Mouse (Mus musculus): ENCODE results near the gene Car3. TPM values are rescaled to one million over a fixed set of nuclear protein-coding genes. Genes with fewer than 3 reads are reported as not detected.

Gene Car3
- polyA plus RNA-seq, 1 experiment from 2014 or later: 10.0 TPM

Other genes starting within 250 kb of the Car3 start
- 1.7 and 2.4 TPM in 2 replicates for gene Car13, start 221.8 kb upstream of the Car3 start, polyA plus RNA-seq (2015; fragmentation: Nextera tagmentation; extraction: Ambion mirVana)
- not detected in 2 replicates for gene Car1, start 55.1 kb upstream of the Car3 start, polyA plus RNA-seq (2015; fragmentation: Nextera tagmentation; extraction: Ambion mirVana)
- gene Car2, start 22.8 kb downstream of the Car3 start, polyA plus RNA-seq (2015; fragmentation: Nextera tagmentation; extraction: Ambion mirVana): 24.4 and 28.4 TPM in 2 replicates